Mouse (Mus musculus) MEL (cell line): Measurements from ENCODE around the gene 1700001P01Rik. TPM values are rescaled to one million over a fixed set of nuclear protein-coding genes. Genes with fewer than 3 reads are reported as not detected.

ENCODE experiments used
- DNase-seq: peaks from one replicate; pipeline ENCODE4 v3.0.0; 2011; ENCODE audit warnings: low read depth, low spot score
- H3K27ac ChIP-seq: 2 replicates; pipeline ENCODE4 v1.5.1; 2012; ENCODE audit warnings: low read depth, mild to moderate bottlenecking, control low read depth, low read length, moderate library complexity; ENCODE audit not compliant: control insufficient read depth
- H3K27me3 ChIP-seq, 2 experiments: fragments of 150-350 bp in 1 of 2; sonication (generic) in 1 of 2; 2 replicates each; pipeline ENCODE4 v1.6.1; 2012; ENCODE audit warnings: low read length in 2 of 2, mild to moderate bottlenecking in 2 of 2, improper control_type of control experiment in 1 of 2, moderate library complexity in 1 of 2; ENCODE audit not compliant: insufficient read depth in 2 of 2, control insufficient read depth in 1 of 2
- H3K36me3 ChIP-seq, 2 experiments: 2 replicates each; pipeline ENCODE4 v1.6.1; 2012 to 2014; ENCODE audit warnings: low read length in 2 of 2, improper control_type of control experiment in 1 of 2, inconsistent platforms in 1 of 2, mild to moderate bottlenecking in 1 of 2; ENCODE audit not compliant: insufficient read depth in 2 of 2, control insufficient read depth in 1 of 2
- H3K4me1 ChIP-seq, 2 experiments: fragments of 150-350 bp in 1 of 2; sonication (generic) in 1 of 2; 2 replicates each; pipeline ENCODE4 v1.6.1; 2012; ENCODE audit warnings: low read length in 2 of 2, improper control_type of control experiment in 1 of 2, mild to moderate bottlenecking in 1 of 2; ENCODE audit not compliant: insufficient read depth in 2 of 2, control insufficient read depth in 1 of 2
- H3K4me3 ChIP-seq, 2 experiments: fragments of 150-350 bp in 1 of 2; sonication (generic) in 1 of 2; 2 replicates each; pipeline ENCODE4 v1.5.1; 2012; ENCODE audit warnings: low read depth in 2 of 2, low read length in 2 of 2, mild to moderate bottlenecking in 2 of 2, moderate library complexity in 2 of 2, control low read depth in 1 of 2, improper control_type of control experiment in 1 of 2; ENCODE audit not compliant: control insufficient read depth in 1 of 2, insufficient read depth in 1 of 2
- H3K79me2 ChIP-seq: 2 replicates; pipeline ENCODE4 v1.6.1; 2012; ENCODE audit warnings: mild to moderate bottlenecking, low read length, moderate library complexity; ENCODE audit not compliant: control insufficient read depth, poor library complexity, insufficient read depth
- H3K9ac ChIP-seq: 2 replicates; pipeline ENCODE4 v1.6.1; 2012; ENCODE audit warnings: low read depth, mild to moderate bottlenecking, control low read depth, low read length, moderate library complexity; ENCODE audit not compliant: control insufficient read depth, poor library complexity, severe bottlenecking
- H3K9me3 ChIP-seq: fragments of 150-350 bp; sonication (generic); replicated peaks from 2 replicates; pipeline ENCODE4 v1.6.1; 2012; ENCODE audit warnings: mild to moderate bottlenecking, low read length, improper control_type of control experiment, moderate library complexity; ENCODE audit not compliant: insufficient read depth
- CHD1 ChIP-seq: IDR thresholded peaks from 2 replicates; pipeline ENCODE4 v1.6.1; 2012; ENCODE audit warnings: low read depth, mild to moderate bottlenecking, inconsistent platforms, low read length, improper control_type of control experiment
- E2F4 ChIP-seq: IDR thresholded peaks from 2 replicates; pipeline ENCODE4 v1.6.1; 2011; ENCODE audit warnings: low read depth, low read length, improper control_type of control experiment, borderline replicate concordance
- ELF1 ChIP-seq: IDR thresholded peaks from 2 replicates; pipeline ENCODE4 v1.6.1; 2014; ENCODE audit warnings: low read depth, mild to moderate bottlenecking, inconsistent platforms, low read length, improper control_type of control experiment, moderate library complexity
- EP300 ChIP-seq, 2 experiments: IDR thresholded peaks; 2 replicates each; pipeline ENCODE4 v1.6.1; 2011; ENCODE audit warnings: improper control_type of control experiment in 2 of 2, low read length in 2 of 2, low read depth in 1 of 2, mild to moderate bottlenecking in 1 of 2
- GATA1 ChIP-seq: IDR thresholded peaks from 2 replicates; pipeline ENCODE4 v1.6.1; 2011; ENCODE audit warnings: low read depth, low read length, improper control_type of control experiment
- JUND ChIP-seq: IDR thresholded peaks from 2 replicates; pipeline ENCODE4 v1.6.1; 2011; ENCODE audit warnings: low read depth, mild to moderate bottlenecking, improper control_type of control experiment, low read length
- KAT2A ChIP-seq: conservative IDR thresholded peaks from 2 replicates; pipeline ENCODE4 v1.6.1; 2012; ENCODE audit warnings: low read depth, low read length, improper control_type of control experiment, inconsistent platforms
- MAFK ChIP-seq: IDR thresholded peaks from 2 replicates; pipeline ENCODE4 v1.6.1; 2011; ENCODE audit warnings: low read depth, mild to moderate bottlenecking, low read length, improper control_type of control experiment, borderline replicate concordance
- MAZ ChIP-seq: IDR thresholded peaks from 2 replicates; pipeline ENCODE4 v1.6.1; 2012; ENCODE audit warnings: low read depth, mild to moderate bottlenecking, inconsistent platforms, low read length, improper control_type of control experiment
- MEF2A ChIP-seq: IDR thresholded peaks from 2 replicates; pipeline ENCODE4 v1.6.1; 2014; ENCODE audit warnings: low read depth, mild to moderate bottlenecking, inconsistent platforms, low read length, improper control_type of control experiment; ENCODE audit not compliant: poor library complexity, insufficient replicate concordance, severe bottlenecking; ENCODE audit errors: extremely low read depth
- MXI1 ChIP-seq: IDR thresholded peaks from 2 replicates; pipeline ENCODE4 v1.6.1; 2011; ENCODE audit warnings: mild to moderate bottlenecking, low read depth, low read length, improper control_type of control experiment
- MYB ChIP-seq: IDR thresholded peaks from 2 replicates; pipeline ENCODE4 v1.6.1; 2011; ENCODE audit warnings: mild to moderate bottlenecking, low read depth, low read length, improper control_type of control experiment
- MYC ChIP-seq: IDR thresholded peaks from 2 replicates; pipeline ENCODE4 v1.6.1; 2011; ENCODE audit warnings: low read depth, mild to moderate bottlenecking, low read length, improper control_type of control experiment, moderate library complexity
- NELFE ChIP-seq: IDR thresholded peaks from 2 replicates; pipeline ENCODE4 v1.6.1; 2011; ENCODE audit warnings: low read depth, low read length, improper control_type of control experiment
- NRF1 ChIP-seq: IDR thresholded peaks from 2 replicates; pipeline ENCODE4 v1.6.1; 2014; ENCODE audit warnings: low read depth, mild to moderate bottlenecking, inconsistent platforms, low read length, improper control_type of control experiment, moderate library complexity; ENCODE audit not compliant: poor library complexity, insufficient read depth, severe bottlenecking
- POLR2A ChIP-seq, 2 experiments: IDR thresholded peaks; 2 replicates each; pipeline ENCODE4 v1.6.1; 2011 to 2012; ENCODE audit warnings: low read length in 2 of 2, mild to moderate bottlenecking in 2 of 2, control low read depth in 1 of 2, improper control_type of control experiment in 1 of 2, low read depth in 1 of 2, moderate library complexity in 1 of 2; ENCODE audit not compliant: control insufficient read depth in 1 of 2, insufficient read depth in 1 of 2, poor library complexity in 1 of 2
- POLR2AphosphoS2 ChIP-seq: IDR thresholded peaks from 2 replicates; pipeline ENCODE4 v1.6.1; 2011; ENCODE audit warnings: low read length, improper control_type of control experiment
- RCOR1 ChIP-seq: IDR thresholded peaks from 2 replicates; pipeline ENCODE4 v1.6.1; 2012; ENCODE audit warnings: low read depth, mild to moderate bottlenecking, inconsistent platforms, low read length, improper control_type of control experiment
- SIN3A ChIP-seq: IDR thresholded peaks from 2 replicates; pipeline ENCODE4 v1.6.1; 2012; ENCODE audit warnings: low read length, improper control_type of control experiment, inconsistent platforms
- TAL1 ChIP-seq: IDR thresholded peaks from 2 replicates; pipeline ENCODE4 v1.6.1; 2012; ENCODE audit warnings: mild to moderate bottlenecking, inconsistent platforms, low read length, moderate library complexity, mixed read lengths
- TBP ChIP-seq: IDR thresholded peaks from 2 replicates; pipeline ENCODE4 v1.8.0; 2011; ENCODE audit warnings: low read depth, low read length, improper control_type of control experiment
- TCF12 ChIP-seq: IDR thresholded peaks from 2 replicates; pipeline ENCODE4 v1.6.1; 2014; ENCODE audit warnings: low read depth, mild to moderate bottlenecking, inconsistent platforms, low read length, improper control_type of control experiment, moderate library complexity
- USF2 ChIP-seq, 2 experiments: IDR thresholded peaks; 2 replicates each; pipeline ENCODE4 v1.6.1; 2011 to 2012; ENCODE audit warnings: improper control_type of control experiment in 2 of 2, low read length in 2 of 2, borderline replicate concordance in 1 of 2, inconsistent platforms in 1 of 2, low read depth in 1 of 2, mild to moderate bottlenecking in 1 of 2; ENCODE audit not compliant: insufficient read depth in 1 of 2
- ZC3H11A ChIP-seq: IDR thresholded peaks from 2 replicates; pipeline ENCODE4 v1.6.1; 2012; ENCODE audit warnings: low read depth, mild to moderate bottlenecking, inconsistent platforms, low read length, improper control_type of control experiment
- ZMIZ1 ChIP-seq: IDR thresholded peaks from 2 replicates; pipeline ENCODE4 v1.6.1; 2012; ENCODE audit warnings: low read depth, mild to moderate bottlenecking, inconsistent platforms, low read length, improper control_type of control experiment, moderate library complexity
- ZNF384 ChIP-seq: IDR thresholded peaks from 2 replicates; pipeline ENCODE4 v1.6.1; 2012; ENCODE audit warnings: low read depth, mild to moderate bottlenecking, inconsistent platforms, low read length, improper control_type of control experiment
- polyA plus RNA-seq, 2 experiments: library from polyadenylated mRNA; stranded (reverse) in 1 of 2; unstranded in 1 of 2; fragments of >175 nt in 1 of 2; fragments of >200 nt in 1 of 2; gene quantifications; 2 replicates each; pipeline versions ENCODE4 v1.2.1 to v1.2.4; 2012; ENCODE audit warnings: low replicate concordance in 2 of 2, low read depth in 1 of 2; ENCODE audit not compliant: insufficient read length in 2 of 2, insufficient read depth in 1 of 2, missing spikeins in 1 of 2
- total RNA-seq: library from RNA; depleted of rRNA; stranded (reverse); fragments of 300-350 nt; gene quantifications from 2 replicates; pipeline ENCODE4 v1.2.3, GENCODE M21; 2012

The 1700001P01Rik gene
- total and polyA plus RNA-seq, 3 experiments, result 0.43 to 0.69 TPM; not detected in 1

- Histone ChIP-seq H3K27ac (no peak overlapping the region), H3K36me3 (peaks cover 0 to 7% of the 10 kb centered on the region in 2 experiments; a peak in 1 of 4 replicates), H3K9me3 (no peaks in the 10 kb centered on the region), H3K4me1 (peaks cover 4 to 7% of the 10 kb centered on the region in 2 experiments; a peak in 3 of 4 replicates), H3K9ac (no peak overlapping the region), H3K4me3 (no peak overlapping the region), H3K27me3 (no peaks in the 10 kb centered on the region), H3K79me2 (no peaks in the 10 kb centered on the region)
- DNase-seq, result no peak
- TF ChIP-seq NELFE (no peak), USF2 (IDR thresholded peaks at IDR 0.05; ENCODE audit: borderline replicate concordance in 1 of 2, insufficient read depth in 1 of 2, low read depth in 1 of 2, low read length in 2 of 2) (no peak), GATA1 (no peak), SIN3A (no peak), NRF1 (no peak), POLR2AphosphoS2 (no peak), JUND (no peak), TAL1 (no peak), E2F4 (no peak), MAFK (no peak)
Measured at GRCm38 (mm10) chr11:97818571-97818970, 42.9 kb upstream of the 1700001P01Rik start.

- no peak overlapping the region; the same call in 1 of the 2 replicates for H3K9ac ChIP-seq
- no peak for DNase-seq
- no peaks in the 10 kb centered on the region for H3K9me3 ChIP-seq
- H3K4me3 ChIP-seq, result peak overlapping the region in 1 of 2 experiments; percentile 35; a peak in 1 of 4 replicates
- H3K4me1 ChIP-seq, result peaks cover 4 to 7% of the 10 kb centered on the region in 2 experiments; a peak in 3 of 4 replicates
- H3K27ac ChIP-seq, result peak overlapping the region; percentile 60
- peaks cover 0 to 7% of the 10 kb centered on the region in 2 experiments; a peak in 1 of 4 replicates for H3K36me3 ChIP-seq
- TF ChIP-seq MYB (no peak), TCF12 (no peak), MXI1 (no peak), CHD1 (no peak), USF2 (IDR thresholded peaks at IDR 0.05; ENCODE audit: borderline replicate concordance in 1 of 2, insufficient read depth in 1 of 2, low read depth in 1 of 2, low read length in 2 of 2) (no peak), KAT2A (no peak)
- no peaks in the 10 kb centered on the region for H3K27me3 ChIP-seq
- no peaks in the 10 kb centered on the region for H3K79me2 ChIP-seq
Measured at GRCm38 (mm10) chr11:97818003-97818402, 42.3 kb upstream of the 1700001P01Rik start.

GRCm38 (mm10) chr11:97817379-97817778 is 41.7 kb upstream of the 1700001P01Rik start:
- DNase-seq, result peak; percentile 78
- Histone ChIP-seq H3K27ac (peak overlapping the region; percentile 60), H3K4me1 (peaks cover 4 to 7% of the 10 kb centered on the region in 2 experiments; a peak in 3 of 4 replicates), H3K9ac (peak overlapping the region; percentile 54), H3K79me2 (no peaks in the 10 kb centered on the region), H3K27me3 (no peaks in the 10 kb centered on the region), H3K9me3 (no peaks in the 10 kb centered on the region), H3K36me3 (peaks cover 0 to 7% of the 10 kb centered on the region in 2 experiments; a peak in 1 of 4 replicates), H3K4me3 (peak overlapping the region; percentile 35 to 54)
- TF ChIP-seq MEF2A, result no peak
- TF ChIP-seq POLR2AphosphoS2, result no peak
- peak in 1 of 2 experiments; percentile 45; a peak in 1 of 4 replicates for TF ChIP-seq EP300 (IDR thresholded peaks at IDR 0.05; ENCODE audit: low read depth in 1 of 2, low read length in 2 of 2)
- 0 out of 2 replicates have a peak, but pooled peaks have one; percentile 29 for TF ChIP-seq RCOR1
- no peak for TF ChIP-seq NELFE
- TF ChIP-seq MYC, result no peak
- peak; percentile 61; the same call in 1 of the 2 replicates for TF ChIP-seq MAZ
- TF ChIP-seq ZNF384, result peak; percentile 96
- TF ChIP-seq ZC3H11A, result no peak
- TF ChIP-seq SIN3A, result 0 out of 2 replicates have a peak, but pooled peaks have one; percentile 17
- TF ChIP-seq TBP, result no peak
- no peak for TF ChIP-seq ZMIZ1
- no peak for TF ChIP-seq ELF1
- TF ChIP-seq POLR2A (IDR thresholded peaks at IDR 0.05; ENCODE audit: control insufficient read depth in 1 of 2, insufficient read depth in 1 of 2, low read depth in 1 of 2, low read length in 2 of 2, poor library complexity in 1 of 2), result no peak
